Mouse (Mus musculus) midbrain, embryonic 12.5 days (tissue): ENCODE results near the gene Clcnka. TPM values are rescaled to one million over a fixed set of nuclear protein-coding genes. Genes with fewer than 3 reads are reported as not detected.
A peak's percentile ranks its signal among the peaks of the same experiment; 100 is the strongest.

Experiments used
- ATAC-seq: fragments of 200-750 bp; cut with Nextera tagmentation; 2 replicates; pipeline ENCODE4 v1.8.0; 2017; ENCODE audit warnings: low read depth, moderate TSS enrichment, moderate library complexity; ENCODE audit not compliant: low FRiP score
- H3K27ac ChIP-seq: fragments of 300-500 bp; sonication (generic); replicated peaks from 2 replicates; pipeline ENCODE4 v1.5.1; 2016; ENCODE audit warnings: mild to moderate bottlenecking
- H3K27me3 ChIP-seq: fragments of 300-500 bp; sonication (generic); 2 replicates; pipeline ENCODE4 v1.6.1; 2016; ENCODE audit warnings: mild to moderate bottlenecking
- H3K36me3 ChIP-seq: fragments of 300-500 bp; sonication (generic); 2 replicates; pipeline ENCODE4 v1.6.1; 2016
- H3K4me1 ChIP-seq: fragments of 300-500 bp; sonication (generic); 2 replicates; pipeline ENCODE4 v1.6.1; 2016
- H3K4me2 ChIP-seq: fragments of 300-500 bp; sonication (generic); replicated peaks from 2 replicates; pipeline ENCODE4 v1.6.1; 2016; ENCODE audit warnings: mild to moderate bottlenecking, moderate library complexity
- H3K4me3 ChIP-seq: fragments of 300-500 bp; sonication (generic); 2 replicates; pipeline ENCODE4 v1.5.1; 2016; ENCODE audit warnings: mild to moderate bottlenecking
- H3K9ac ChIP-seq: fragments of 300-500 bp; sonication (generic); replicated peaks from 2 replicates; pipeline ENCODE4 v1.6.1; 2016; ENCODE audit warnings: mild to moderate bottlenecking, moderate library complexity
- H3K9me3 ChIP-seq: fragments of 300-500 bp; sonication (generic); 2 replicates; pipeline ENCODE4 v1.6.1; 2016; ENCODE audit warnings: mild to moderate bottlenecking
- WGBS: fragments of 180-500 bp; shearing (Covaris S2); methylation state at CpG from one replicate; pipeline ENCODE4 v1.1.7; 2016; 5-methylcytosine and 5-hydroxymethylcytosine counted together
- polyA plus RNA-seq: library from polyadenylated mRNA; unstranded; fragments of >200 nt; fragmentation: Nextera tagmentation; extraction: Ambion mirVana; gene quantifications from 2 replicates; pipeline ENCODE4 v1.2.1, GENCODE M21; 2016

Clcnka gene
- polyA plus RNA-seq, 1 experiment from 2014 or later: not detected

DNA sequence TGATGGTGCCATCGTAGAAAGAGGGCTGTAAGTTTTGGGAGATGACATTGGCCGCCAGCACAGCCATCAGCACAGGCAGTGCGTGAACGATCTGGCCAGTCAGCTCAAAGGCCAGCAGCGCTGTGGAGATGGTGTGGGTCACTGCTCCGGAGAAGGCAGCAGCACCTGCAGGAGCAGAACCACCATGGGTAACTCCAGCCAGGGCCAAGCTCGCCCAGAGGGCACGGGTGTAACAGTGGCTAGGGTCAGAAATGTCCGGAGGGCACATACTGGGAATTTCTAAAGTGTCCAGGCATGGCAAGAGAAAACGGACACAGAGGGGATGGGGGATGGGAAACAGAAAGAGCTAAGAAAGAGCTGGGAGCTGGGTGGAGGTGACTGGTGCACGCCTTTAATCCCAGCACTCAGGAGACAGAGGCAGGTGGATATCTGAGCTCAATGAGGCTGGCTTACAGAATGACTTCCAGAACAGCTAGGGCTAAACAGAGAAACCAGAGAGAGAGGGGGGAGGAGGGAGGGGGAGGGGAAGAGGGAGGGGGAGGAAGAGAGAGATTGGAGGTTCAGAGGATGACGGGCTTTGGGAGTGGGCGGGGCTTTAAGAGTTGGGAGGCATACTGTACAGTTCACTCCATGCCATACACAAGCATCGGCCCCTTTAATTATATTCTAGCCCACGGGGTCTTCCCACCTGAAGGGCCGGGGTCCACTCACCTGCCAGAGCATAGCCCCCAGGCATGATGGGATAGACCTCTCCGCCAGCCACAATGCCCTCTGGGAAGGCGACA, 9.0 kb downstream of the Clcnka start:
- no peaks in the 10 kb centered on the region for H3K36me3 ChIP-seq
- peaks cover 13% of the 10 kb centered on the region for H3K27me3 ChIP-seq
- H3K9me3 ChIP-seq: no peaks in the 10 kb centered on the region
- no peak overlapping the region for H3K4me3 ChIP-seq
- 76% methylated on average over 18 of the region's 18 CpGs for WGBS
- peaks cover 2% of the 10 kb centered on the region; the same call in 1 of the 2 replicates for H3K4me1 ChIP-seq
- H3K9ac ChIP-seq: no peak overlapping the region
- no peak overlapping the region for H3K27ac ChIP-seq
- no peak overlapping the region for H3K4me2 ChIP-seq
- no peak for ATAC-seq

DNA sequence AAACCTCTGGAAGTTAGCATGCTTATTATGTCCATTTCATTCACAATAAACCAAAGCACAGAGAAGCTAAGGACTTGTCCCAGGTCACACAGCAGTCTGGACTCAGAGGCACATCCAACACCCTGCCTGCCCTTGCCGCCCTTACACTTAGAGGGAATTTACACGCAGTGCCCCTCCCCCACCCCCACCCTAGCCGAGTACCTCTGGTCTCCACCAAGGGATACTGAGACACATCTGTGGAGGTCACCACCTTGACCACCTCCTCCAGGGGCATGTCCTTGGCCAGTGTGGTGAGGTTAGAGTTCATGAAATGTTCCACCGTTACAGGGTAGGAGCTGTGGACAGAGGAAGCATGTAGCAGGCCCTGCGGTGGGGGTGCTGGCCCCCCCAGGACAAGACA, 10.6 kb downstream of the Clcnka start:
- Histone ChIP-seq H3K4me1 (peaks cover 6% of the 10 kb centered on the region; the same call in 1 of the 2 replicates), H3K36me3 (no peaks in the 10 kb centered on the region), H3K9me3 (no peaks in the 10 kb centered on the region), H3K27me3 (peaks cover 27% of the 10 kb centered on the region), H3K9ac (no peak overlapping the region), H3K27ac (no peak overlapping the region), H3K4me2 (no peak overlapping the region), H3K4me3 (no peak overlapping the region)
- ATAC-seq: no peak; the same call in 1 of the 2 replicates
- WGBS: 68% methylated on average over 5 of the region's 5 CpGs

DNA sequence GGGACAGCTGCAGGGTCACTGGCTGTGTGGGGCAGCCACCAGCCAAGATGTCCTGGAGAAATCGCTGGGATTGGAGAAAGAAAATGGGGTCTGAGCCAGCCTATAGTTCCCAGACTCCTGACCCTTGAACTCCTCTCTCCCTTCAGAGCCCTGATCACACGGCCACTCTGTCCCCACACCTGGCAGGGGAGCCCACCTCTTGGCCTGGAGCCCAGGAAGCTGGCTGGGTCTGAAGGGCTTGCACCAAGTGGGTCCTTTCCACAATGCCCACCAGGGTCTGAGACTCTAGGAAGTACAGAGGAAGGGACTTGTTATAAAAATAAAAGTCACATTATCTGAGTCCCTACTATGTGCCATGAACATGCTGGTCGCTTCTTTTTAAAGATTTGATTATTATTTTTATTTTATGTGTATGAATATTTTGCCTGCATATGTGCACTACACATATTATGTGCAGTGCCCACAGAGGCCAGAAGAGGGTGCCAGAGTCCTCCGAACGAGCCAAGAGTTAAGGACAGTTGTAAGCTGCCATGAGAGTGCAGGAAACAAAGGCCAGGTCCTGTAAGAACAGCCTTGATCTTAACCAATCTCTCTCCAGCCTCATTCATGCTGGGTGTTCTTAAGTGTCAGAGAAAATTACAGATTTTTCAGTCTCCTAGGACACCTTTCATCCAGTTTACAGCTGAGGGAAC, 11.3 kb downstream of the Clcnka start:
- peak; percentile 55 for ATAC-seq
- H3K4me3 ChIP-seq: no peak overlapping the region
- H3K4me2 ChIP-seq: no peak overlapping the region
- H3K27me3 ChIP-seq: peaks cover 34% of the 10 kb centered on the region
- peaks cover 13% of the 10 kb centered on the region; the same call in 1 of the 2 replicates for H3K4me1 ChIP-seq
- H3K9ac ChIP-seq: no peak overlapping the region
- 17% methylated on average over 5 of the region's 5 CpGs for WGBS
- no peak overlapping the region for H3K27ac ChIP-seq
- no peaks in the 10 kb centered on the region for H3K9me3 ChIP-seq
- no peaks in the 10 kb centered on the region for H3K36me3 ChIP-seq

DNA sequence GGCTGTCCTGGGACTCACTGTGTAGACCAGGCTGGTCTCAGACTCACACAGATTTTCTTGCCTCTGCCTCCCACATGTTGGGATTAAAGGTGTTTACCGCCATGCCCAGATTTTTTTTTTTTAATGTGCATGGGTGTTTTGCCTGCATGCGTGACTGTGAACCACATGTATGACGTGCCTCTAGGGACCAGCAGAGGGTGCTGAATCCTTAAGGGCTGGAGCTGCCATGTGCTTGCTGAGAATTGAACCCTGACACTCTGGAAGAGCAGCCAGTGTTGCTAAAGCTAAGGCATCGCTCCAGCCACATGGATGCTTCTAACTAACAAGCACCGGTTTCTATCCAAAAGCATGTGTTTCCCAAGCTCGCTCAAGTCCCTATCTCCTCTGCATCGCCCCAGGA, 12.4 kb downstream of the Clcnka start:
- Histone ChIP-seq H3K27ac (no peak overlapping the region), H3K9me3 (no peaks in the 10 kb centered on the region), H3K4me3 (no peak overlapping the region), H3K4me2 (no peak overlapping the region), H3K4me1 (peaks cover 15% of the 10 kb centered on the region; the same call in 1 of the 2 replicates), H3K36me3 (no peaks in the 10 kb centered on the region), H3K9ac (no peak overlapping the region), H3K27me3 (peaks cover 45% of the 10 kb centered on the region)
- 66% methylated on average over 7 of the region's 7 CpGs for WGBS
- ATAC-seq: no peak

DNA sequence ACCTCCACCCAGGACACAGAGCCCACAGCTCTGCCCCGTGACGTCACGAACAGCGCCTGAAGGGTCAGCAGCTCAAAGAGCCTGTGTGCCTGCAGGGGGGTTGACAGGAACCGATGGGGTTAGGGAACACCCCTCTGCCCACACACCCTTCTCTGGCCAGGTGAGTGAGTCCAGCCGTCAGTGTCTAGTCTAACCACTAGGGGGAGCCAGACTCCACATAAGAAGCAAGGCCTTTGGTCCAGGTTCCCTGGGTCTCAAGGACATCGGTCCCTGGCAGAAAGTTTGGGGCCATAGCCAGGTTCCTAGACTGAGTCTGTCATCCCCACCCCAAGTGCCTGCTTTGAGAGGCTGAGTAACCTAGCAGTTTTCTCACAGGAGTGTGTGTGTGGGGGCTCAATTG, 13.2 kb downstream of the Clcnka start:
- Histone ChIP-seq H3K36me3 (no peaks in the 10 kb centered on the region), H3K9ac (no peak overlapping the region), H3K27me3 (peaks cover 54% of the 10 kb centered on the region), H3K4me3 (no peak overlapping the region), H3K9me3 (no peaks in the 10 kb centered on the region), H3K27ac (no peak overlapping the region), H3K4me1 (peaks cover 15% of the 10 kb centered on the region; the same call in 1 of the 2 replicates), H3K4me2 (no peak overlapping the region)
- 2% methylated on average over 7 of the region's 7 CpGs for WGBS
- ATAC-seq: no peak

DNA sequence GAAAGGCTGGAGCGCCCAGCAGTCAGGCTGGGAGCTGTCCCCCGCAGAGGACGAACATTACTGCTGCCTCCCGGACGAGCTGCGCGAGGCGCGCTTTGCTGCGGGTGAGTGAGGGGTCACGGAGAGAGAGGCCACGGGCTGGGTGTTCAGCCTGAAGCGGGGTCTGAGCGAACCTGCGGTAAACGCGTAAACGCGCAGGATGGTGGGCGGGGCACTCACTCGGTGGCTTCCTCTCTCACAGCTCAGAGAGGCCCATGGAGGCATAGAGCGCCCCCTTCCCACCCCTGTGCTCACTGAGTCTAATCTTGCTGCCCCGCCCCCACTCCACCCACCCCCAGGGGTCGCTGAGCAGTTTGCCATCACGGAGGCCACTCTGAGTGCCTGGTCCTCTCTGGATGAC, 16.1 kb downstream of the Clcnka start:
- WGBS: 2% methylated on average over 21 of the region's 25 CpGs
- no peak for ATAC-seq
- Histone ChIP-seq H3K9ac (peak overlapping the region; percentile 46; the same call in 1 of the 2 replicates), H3K4me2 (peak overlapping the region; percentile 66), H3K27ac (no peak overlapping the region), H3K4me1 (peaks cover 15% of the 10 kb centered on the region; the same call in 1 of the 2 replicates), H3K9me3 (no peaks in the 10 kb centered on the region), H3K27me3 (peaks cover 58% of the 10 kb centered on the region), H3K36me3 (no peaks in the 10 kb centered on the region), H3K4me3 (peak overlapping the region; percentile 40)

DNA sequence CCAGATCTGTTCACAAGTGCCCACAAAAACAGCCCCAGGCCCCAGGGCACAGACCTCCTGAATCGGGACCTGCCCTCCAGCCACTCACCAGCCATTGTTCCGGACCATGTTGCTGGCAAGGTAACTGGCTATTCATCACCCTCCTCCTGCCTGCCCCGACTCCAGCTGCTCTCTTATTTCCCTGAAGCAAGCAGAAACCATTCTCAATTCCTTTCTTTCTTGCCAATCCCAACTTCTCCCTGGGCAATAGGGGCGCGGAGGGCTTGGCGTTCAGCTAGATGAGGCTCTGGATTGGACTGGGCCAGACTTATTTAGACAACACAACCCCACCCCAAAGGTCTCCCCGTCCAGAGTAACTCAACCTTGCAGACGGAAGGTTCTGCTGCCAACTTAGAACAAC, 18.9 kb downstream of the Clcnka start:
- Histone ChIP-seq H3K4me1 (peaks cover 14% of the 10 kb centered on the region; the same call in 1 of the 2 replicates), H3K9ac (no peak overlapping the region), H3K4me2 (no peak overlapping the region), H3K27me3 (peaks cover 49% of the 10 kb centered on the region), H3K27ac (no peak overlapping the region), H3K4me3 (no peak overlapping the region), H3K36me3 (no peaks in the 10 kb centered on the region), H3K9me3 (no peaks in the 10 kb centered on the region)
- 68% methylated on average over 8 of the region's 8 CpGs for WGBS
- no peak for ATAC-seq

DNA sequence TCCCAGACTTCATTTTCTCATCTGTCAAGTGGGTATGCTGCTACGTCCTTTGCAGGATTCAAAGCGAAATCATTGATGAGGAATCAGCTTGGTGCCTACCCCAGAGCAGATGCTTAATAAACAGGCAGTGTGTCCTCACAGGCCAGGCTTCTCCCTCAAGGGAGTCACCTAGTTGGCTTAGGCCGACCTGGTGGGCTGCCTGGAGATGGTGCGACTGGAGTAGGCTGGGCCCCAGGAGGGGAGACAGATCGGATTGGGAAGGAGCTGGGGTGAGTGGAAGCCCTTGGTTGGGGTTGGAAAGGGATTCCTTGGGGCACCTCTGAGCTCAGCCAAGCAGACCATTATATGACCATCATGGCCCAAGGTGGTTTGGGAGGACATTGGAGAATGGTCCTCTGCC, 26.1 kb downstream of the Clcnka start:
- Histone ChIP-seq H3K4me1 (peaks cover 10% of the 10 kb centered on the region), H3K4me2 (no peak overlapping the region), H3K27me3 (peaks cover 33% of the 10 kb centered on the region), H3K36me3 (no peaks in the 10 kb centered on the region), H3K9me3 (no peaks in the 10 kb centered on the region), H3K9ac (no peak overlapping the region), H3K4me3 (no peak overlapping the region), H3K27ac (no peak overlapping the region)
- ATAC-seq: no peak
- WGBS: 92% methylated on average over 5 of the region's 5 CpGs

DNA sequence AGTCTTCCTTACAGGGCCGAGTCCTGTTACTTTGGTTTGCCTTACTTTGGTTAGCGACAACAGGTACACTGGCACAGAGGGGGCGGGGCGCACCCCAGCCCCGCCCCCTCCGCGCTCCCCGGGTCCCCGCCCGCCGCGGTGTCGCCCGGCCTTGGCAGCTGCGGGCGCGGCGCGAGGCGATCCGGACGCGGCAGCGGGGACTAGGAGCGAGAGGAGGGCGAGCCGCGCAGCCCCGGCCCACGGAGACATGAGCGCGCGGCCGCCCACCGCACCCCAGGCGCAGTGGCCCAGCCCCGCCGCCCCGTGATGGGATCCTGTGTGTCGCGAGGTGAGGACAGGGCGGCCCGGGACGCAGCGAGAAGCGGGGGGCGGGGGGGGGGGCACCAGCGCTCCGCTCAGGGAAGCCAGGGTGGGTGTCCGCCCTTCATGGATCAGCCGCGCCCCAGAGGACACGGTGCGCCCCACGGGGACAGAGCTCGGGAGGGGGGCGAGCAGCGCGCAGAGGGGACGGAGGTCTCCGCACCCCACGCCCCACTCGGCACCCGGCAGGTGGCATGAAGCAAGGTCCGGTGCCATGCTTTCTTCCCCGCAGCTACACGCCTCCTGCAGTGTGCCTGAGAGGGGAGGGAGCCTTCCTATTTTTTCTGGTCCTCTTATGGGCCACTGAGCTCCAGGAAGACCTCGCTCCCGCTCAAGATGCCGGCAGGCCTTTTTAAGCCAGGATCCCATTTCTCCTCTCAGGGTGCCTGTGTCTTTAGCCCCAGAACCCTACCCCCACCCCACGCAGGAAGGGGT, 30.3 kb downstream of the Clcnka start, which contains the start of gene Fam131c:
Gene Fam131c (plus strand): TSS at position 224 of the 795 bp plus-strand sequence.
- 1% methylated on average over 51 of the region's 71 CpGs for WGBS
- peaks cover 10% of the 10 kb centered on the region for H3K4me1 ChIP-seq
- peak; percentile 54 for ATAC-seq
- peaks cover 74% of the 10 kb centered on the region for H3K27me3 ChIP-seq
- peak within 1 kb of the TSS; percentile 66 for H3K4me3 ChIP-seq
- no peaks in the 10 kb centered on the region for H3K36me3 ChIP-seq
- peak within 1 kb of the TSS; percentile 71 for H3K9ac ChIP-seq
- H3K27ac ChIP-seq: no peak within 1 kb of the TSS
- no peaks in the 10 kb centered on the region for H3K9me3 ChIP-seq
- peak within 1 kb of the TSS; percentile 100 for H3K4me2 ChIP-seq

DNA sequence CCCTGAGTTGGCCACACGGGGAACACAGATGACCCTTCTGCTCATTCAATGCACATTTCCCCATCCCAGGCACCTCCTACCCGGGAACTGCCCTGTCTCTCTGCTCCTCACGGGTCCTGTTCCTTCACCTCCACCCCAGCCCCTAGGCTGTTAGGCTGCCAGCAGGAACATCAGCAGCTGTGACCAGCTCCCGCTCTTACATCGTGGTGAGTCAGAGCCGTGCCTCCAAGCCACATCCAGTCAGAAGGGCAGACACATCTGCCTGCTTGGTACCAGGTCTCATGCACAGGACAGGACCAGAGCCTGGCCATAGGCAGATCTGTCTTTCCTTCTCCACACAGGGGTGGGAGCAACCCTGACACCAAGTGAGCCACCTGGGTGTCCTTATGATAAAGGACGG, 32.6 kb downstream of the Clcnka start:
- ATAC-seq: no peak
- 64% methylated on average over 7 of the region's 7 CpGs for WGBS
- no peaks in the 10 kb centered on the region for H3K9me3 ChIP-seq
- no peak overlapping the region for H3K4me3 ChIP-seq
- H3K4me1 ChIP-seq: peaks cover 13% of the 10 kb centered on the region
- H3K4me2 ChIP-seq: no peak overlapping the region
- H3K36me3 ChIP-seq: no peaks in the 10 kb centered on the region
- no peak overlapping the region for H3K9ac ChIP-seq
- no peak overlapping the region for H3K27ac ChIP-seq
- H3K27me3 ChIP-seq: peaks cover 88% of the 10 kb centered on the region

DNA sequence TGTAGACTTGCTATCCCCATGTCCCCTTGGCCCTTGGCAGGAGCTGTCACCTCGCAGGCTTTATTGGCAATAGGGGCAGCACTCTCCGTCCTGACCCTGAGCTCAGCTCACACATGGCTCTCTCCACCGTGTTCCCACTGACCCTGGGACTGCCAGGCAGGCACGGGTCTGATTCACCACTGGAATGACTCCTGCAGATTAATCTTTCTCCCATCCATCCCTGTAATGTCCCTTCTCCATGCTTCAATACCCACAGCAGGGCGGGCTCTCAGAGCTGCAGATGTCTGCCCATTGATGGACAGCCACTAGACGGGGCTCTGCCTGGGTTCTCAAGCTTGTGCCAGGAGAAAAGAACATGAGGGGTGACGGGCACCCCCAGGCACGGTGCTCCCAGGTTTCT, 33.4 kb downstream of the Clcnka start:
- H3K27me3 ChIP-seq: peaks cover 81% of the 10 kb centered on the region
- no peak overlapping the region for H3K27ac ChIP-seq
- H3K4me3 ChIP-seq: no peak overlapping the region
- peaks cover 13% of the 10 kb centered on the region for H3K4me1 ChIP-seq
- H3K4me2 ChIP-seq: no peak overlapping the region
- H3K9ac ChIP-seq: no peak overlapping the region
- H3K36me3 ChIP-seq: no peaks in the 10 kb centered on the region
- no peaks in the 10 kb centered on the region for H3K9me3 ChIP-seq
- 55% methylated on average over 8 of the region's 8 CpGs for WGBS
- ATAC-seq: no peak
